Mouse (Mus musculus) forebrain, embryonic 16.5 days (tissue): ENCODE measurements around the gene Alpl. TPM values are rescaled to one million over a fixed set of nuclear protein-coding genes. Genes with fewer than 3 reads are reported as not detected.

Experiments used
- ATAC-seq: fragments of 200-750 bp; cut with Nextera tagmentation; 2 replicates; pipeline ENCODE4 v1.8.0; 2017; ENCODE audit warnings: mild to moderate bottlenecking, moderate library complexity
- H3K27ac ChIP-seq: fragments of 300-500 bp; sonication (generic); 2 replicates; pipeline ENCODE4 v1.5.1; 2014; ENCODE audit warnings: low read length, control low read depth
- H3K27me3 ChIP-seq: fragments of 300-500 bp; sonication (generic); replicated peaks from 2 replicates; pipeline ENCODE4 v1.6.1; 2014; ENCODE audit warnings: low read length; ENCODE audit not compliant: control insufficient read depth, insufficient read depth
- H3K36me3 ChIP-seq: fragments of 300-500 bp; sonication (generic); 2 replicates; pipeline ENCODE4 v1.6.1; 2014; ENCODE audit not compliant: control insufficient read depth, insufficient read depth
- H3K4me1 ChIP-seq: fragments of 300-500 bp; sonication (generic); replicated peaks from 2 replicates; pipeline ENCODE4 v1.6.1; 2014; ENCODE audit warnings: low read length; ENCODE audit not compliant: control insufficient read depth, insufficient read depth
- H3K4me2 ChIP-seq: fragments of 300-500 bp; sonication (generic); 2 replicates; pipeline ENCODE4 v1.6.1; 2014; ENCODE audit warnings: mild to moderate bottlenecking, low read length, control low read depth
- H3K4me3 ChIP-seq: fragments of 300-500 bp; sonication (generic); replicated peaks from 2 replicates; pipeline ENCODE4 v1.5.1; 2014; ENCODE audit warnings: mild to moderate bottlenecking, low read length, control low read depth
- H3K9ac ChIP-seq: fragments of 300-500 bp; sonication (generic); replicated peaks from 2 replicates; pipeline ENCODE4 v1.6.1; 2014; ENCODE audit warnings: low read depth, low read length, control low read depth
- H3K9me3 ChIP-seq: fragments of 300-500 bp; sonication (generic); 2 replicates; pipeline ENCODE4 v1.6.1; 2016; ENCODE audit warnings: low read length; ENCODE audit not compliant: control insufficient read depth
- WGBS: fragments of 180-500 bp; shearing (Covaris S2); extraction: QIAGEN DNeasy Blood & Tissue Kit; methylation state at CpG from one replicate; pipeline ENCODE4 v1.1.7; 2014; 5-methylcytosine and 5-hydroxymethylcytosine counted together
- polyA plus RNA-seq: library from polyadenylated mRNA; unstranded; fragments of >200 nt; fragmentation: Nextera tagmentation; extraction: Ambion mirVana; gene quantifications from 2 replicates; pipeline ENCODE4 v1.2.1, GENCODE M21; 2015

The Alpl gene
- polyA plus RNA-seq, 1 experiment from 2014 or later = 7.6 TPM

- H3K4me1 ChIP-seq = peaks cover 28% of the 10 kb centered on the region
- peak overlapping the region; percentile 10; the same call in 1 of the 2 replicates for H3K9ac ChIP-seq
- no peak overlapping the region for H3K27ac ChIP-seq
- H3K4me3 ChIP-seq = no peak overlapping the region
- ATAC-seq = peak; percentile 43
- H3K36me3 ChIP-seq = no peaks in the 10 kb centered on the region
- H3K9me3 ChIP-seq = no peaks in the 10 kb centered on the region
- peaks cover 3% of the 10 kb centered on the region; the same call in 1 of the 2 replicates for H3K27me3 ChIP-seq
- WGBS = 30% methylated on average over 12 of the region's 12 CpGs
- peak overlapping the region; percentile 1; the same call in 1 of the 2 replicates for H3K4me2 ChIP-seq
Observed at GRCm38 (mm10) chr4:137722692-137723427, 73.3 kb downstream of the Alpl start.

- Histone ChIP-seq H3K4me1 (peaks cover 23% of the 10 kb centered on the region), H3K9me3 (no peaks in the 10 kb centered on the region), H3K4me3 (no peak overlapping the region), H3K9ac (no peak overlapping the region), H3K27ac (no peak overlapping the region), H3K36me3 (no peaks in the 10 kb centered on the region), H3K4me2 (no peak overlapping the region), H3K27me3 (peaks cover 3% of the 10 kb centered on the region; the same call in 1 of the 2 replicates)
- no peak for ATAC-seq
- WGBS = 93% methylated on average over 3 of the region's 3 CpGs
Observed at GRCm38 (mm10) chr4:137722230-137722629, 74.0 kb downstream of the Alpl start.

GRCm38 (mm10) chr4:137721563-137721962 lies 74.6 kb downstream of the Alpl start:
- H3K4me3 ChIP-seq = no peak overlapping the region
- 90% methylated on average over 15 of the region's 15 CpGs for WGBS
- H3K9ac ChIP-seq = no peak overlapping the region
- no peak overlapping the region for H3K4me2 ChIP-seq
- H3K36me3 ChIP-seq = no peaks in the 10 kb centered on the region
- H3K27ac ChIP-seq = no peak overlapping the region
- H3K4me1 ChIP-seq = peaks cover 23% of the 10 kb centered on the region
- no peak for ATAC-seq
- peaks cover 3% of the 10 kb centered on the region; the same call in 1 of the 2 replicates for H3K27me3 ChIP-seq
- no peaks in the 10 kb centered on the region for H3K9me3 ChIP-seq

- Histone ChIP-seq H3K9ac (peak overlapping the region; percentile 51), H3K27me3 (peaks cover 3% of the 10 kb centered on the region; the same call in 1 of the 2 replicates), H3K4me2 (0 out of 2 replicates have a peak overlapping the region, but pooled peaks have one; percentile 7), H3K4me3 (no peak overlapping the region), H3K27ac (peak overlapping the region; percentile 78), H3K9me3 (no peaks in the 10 kb centered on the region), H3K36me3 (no peaks in the 10 kb centered on the region), H3K4me1 (peaks cover 23% of the 10 kb centered on the region)
- WGBS = 34% methylated on average over 15 of the region's 15 CpGs
- peak; percentile 30; the same call in 1 of the 2 replicates for ATAC-seq
Observed at GRCm38 (mm10) chr4:137719378-137720077, 76.7 kb downstream of the Alpl start.

- 73% methylated on average over 15 of the region's 15 CpGs for WGBS
- H3K36me3 ChIP-seq = no peaks in the 10 kb centered on the region
- H3K9ac ChIP-seq = no peak overlapping the region
- peaks cover 16% of the 10 kb centered on the region for H3K4me1 ChIP-seq
- H3K27ac ChIP-seq = no peak overlapping the region
- no peaks in the 10 kb centered on the region for H3K27me3 ChIP-seq
- H3K4me2 ChIP-seq = no peak overlapping the region
- no peak overlapping the region for H3K4me3 ChIP-seq
- ATAC-seq = no peak
- no peaks in the 10 kb centered on the region for H3K9me3 ChIP-seq
Observed at GRCm38 (mm10) chr4:137717671-137718070, 78.5 kb downstream of the Alpl start.

GRCm38 (mm10) chr4:137717005-137717404 lies 79.2 kb downstream of the Alpl start:
- H3K27ac ChIP-seq = no peak overlapping the region
- no peak overlapping the region for H3K4me3 ChIP-seq
- no peaks in the 10 kb centered on the region for H3K27me3 ChIP-seq
- H3K9ac ChIP-seq = no peak overlapping the region
- no peak overlapping the region for H3K4me2 ChIP-seq
- ATAC-seq = no peak
- H3K9me3 ChIP-seq = no peaks in the 10 kb centered on the region
- H3K36me3 ChIP-seq = no peaks in the 10 kb centered on the region
- WGBS = 63% methylated on average over 7 of the region's 7 CpGs
- H3K4me1 ChIP-seq = peaks cover 12% of the 10 kb centered on the region

- H3K4me3 ChIP-seq = no peak overlapping the region
- peaks cover 6% of the 10 kb centered on the region for H3K4me1 ChIP-seq
- H3K27me3 ChIP-seq = no peaks in the 10 kb centered on the region
- no peak for ATAC-seq
- no peaks in the 10 kb centered on the region for H3K9me3 ChIP-seq
- no peak overlapping the region for H3K4me2 ChIP-seq
- no peak overlapping the region for H3K9ac ChIP-seq
- H3K27ac ChIP-seq = no peak overlapping the region
- WGBS = 51% methylated on average over 8 of the region's 8 CpGs
- H3K36me3 ChIP-seq = no peaks in the 10 kb centered on the region
Observed at GRCm38 (mm10) chr4:137714020-137714624, 82.1 kb downstream of the Alpl start.

- no peak overlapping the region for H3K4me2 ChIP-seq
- no peak overlapping the region for H3K9ac ChIP-seq
- no peaks in the 10 kb centered on the region for H3K36me3 ChIP-seq
- H3K4me1 ChIP-seq = peaks cover 6% of the 10 kb centered on the region
- no peaks in the 10 kb centered on the region for H3K9me3 ChIP-seq
- WGBS = 94% methylated on average over 13 of the region's 13 CpGs
- H3K27me3 ChIP-seq = no peaks in the 10 kb centered on the region
- no peak for ATAC-seq
- H3K27ac ChIP-seq = no peak overlapping the region
- no peak overlapping the region for H3K4me3 ChIP-seq
Observed at GRCm38 (mm10) chr4:137712963-137713362, 83.2 kb downstream of the Alpl start.
